Mouse (Mus musculus) liver, embryonic 15.5 days (tissue): ENCODE results near the gene Thegl. TPM values are rescaled to one million over a fixed set of nuclear protein-coding genes. Genes with fewer than 3 reads are reported as not detected.

Experiments used
- ATAC-seq: fragments of 200-750 bp; cut with Nextera tagmentation; 2 replicates; pipeline ENCODE4 v1.8.0; 2017; ENCODE audit warnings: moderate number of reproducible peaks, mild to moderate bottlenecking, moderate library complexity; ENCODE audit not compliant: insufficient read depth
- H3K27ac ChIP-seq: fragments of 300-500 bp; sonication (generic); replicated peaks from 2 replicates; pipeline ENCODE4 v1.5.1; 2015; ENCODE audit warnings: mild to moderate bottlenecking, inconsistent platforms
- H3K27me3 ChIP-seq: fragments of 300-500 bp; sonication (generic); 2 replicates; pipeline ENCODE4 v1.6.1; 2015; ENCODE audit warnings: mild to moderate bottlenecking, inconsistent platforms
- H3K36me3 ChIP-seq: fragments of 300-500 bp; sonication (generic); replicated peaks from 2 replicates; pipeline ENCODE4 v1.6.1; 2015; ENCODE audit warnings: moderate library complexity, mild to moderate bottlenecking, inconsistent platforms
- H3K4me1 ChIP-seq: fragments of 300-500 bp; sonication (generic); replicated peaks from 2 replicates; pipeline ENCODE4 v1.6.1; 2015; ENCODE audit warnings: inconsistent platforms
- H3K4me2 ChIP-seq: fragments of 300-500 bp; sonication (generic); 2 replicates; pipeline ENCODE4 v1.6.1; 2015; ENCODE audit warnings: moderate library complexity, mild to moderate bottlenecking, inconsistent platforms
- H3K4me3 ChIP-seq: fragments of 300-500 bp; sonication (generic); replicated peaks from 2 replicates; pipeline ENCODE4 v1.5.1; 2015; ENCODE audit warnings: mild to moderate bottlenecking, inconsistent platforms
- H3K9ac ChIP-seq: fragments of 300-500 bp; sonication (generic); 2 replicates; pipeline ENCODE4 v1.6.1; 2015; ENCODE audit warnings: moderate library complexity, mild to moderate bottlenecking, inconsistent platforms
- H3K9me3 ChIP-seq: fragments of 300-500 bp; sonication (generic); replicated peaks from 2 replicates; pipeline ENCODE4 v1.6.1; 2016; ENCODE audit warnings: inconsistent platforms
- WGBS: fragments of 180-500 bp; shearing (Covaris S2); methylation state at CpG from one replicate; pipeline ENCODE4 v1.1.7; 2015; ENCODE audit warnings: mixed read lengths; ENCODE audit not compliant: insufficient replicate concordance; 5-methylcytosine and 5-hydroxymethylcytosine counted together
- polyA plus RNA-seq: library from polyadenylated mRNA; unstranded; fragments of >200 nt; fragmentation: Nextera tagmentation; extraction: Ambion mirVana; gene quantifications from 2 replicates; pipeline ENCODE4 v1.2.1, GENCODE M21; 2015

The Thegl gene
- polyA plus RNA-seq, 1 experiment from 2014 or later: 0.32 TPM

- H3K36me3 ChIP-seq: no peaks in the 10 kb centered on the region
- ATAC-seq: no peak
- H3K4me3 ChIP-seq: no peak overlapping the region
- H3K4me1 ChIP-seq: no peaks in the 10 kb centered on the region
- WGBS: 74% methylated on average over 5 of the region's 5 CpGs
- no peak overlapping the region for H3K4me2 ChIP-seq
- no peaks in the 10 kb centered on the region for H3K9me3 ChIP-seq
- H3K27ac ChIP-seq: no peak overlapping the region
- H3K9ac ChIP-seq: no peak overlapping the region
- H3K27me3 ChIP-seq: no peaks in the 10 kb centered on the region
Observed at GRCm38 (mm10) chr5:77052616-77053015, 36.8 kb downstream of the Thegl start.

- no peak for ATAC-seq
- no peaks in the 10 kb centered on the region; the same call in 1 of the 2 replicates for H3K27me3 ChIP-seq
- H3K4me1 ChIP-seq: no peaks in the 10 kb centered on the region
- H3K27ac ChIP-seq: no peak overlapping the region
- no peak overlapping the region for H3K4me2 ChIP-seq
- no peaks in the 10 kb centered on the region for H3K36me3 ChIP-seq
- H3K9ac ChIP-seq: no peak overlapping the region
- no peak overlapping the region for H3K4me3 ChIP-seq
- H3K9me3 ChIP-seq: no peaks in the 10 kb centered on the region
- 73% methylated on average over 12 of the region's 12 CpGs for WGBS
Observed at GRCm38 (mm10) chr5:77056881-77057440, 41.1 kb downstream of the Thegl start.

GRCm38 (mm10) chr5:77060363-77060762, 44.5 kb downstream of the Thegl start:
- 44% methylated on average over 10 of the region's 10 CpGs for WGBS
- Histone ChIP-seq H3K4me2 (no peak overlapping the region), H3K9me3 (no peaks in the 10 kb centered on the region), H3K9ac (no peak overlapping the region), H3K27ac (no peak overlapping the region), H3K36me3 (no peaks in the 10 kb centered on the region), H3K4me3 (no peak overlapping the region), H3K4me1 (no peaks in the 10 kb centered on the region), H3K27me3 (peaks cover 6% of the 10 kb centered on the region; the same call in 1 of the 2 replicates)
- no peak for ATAC-seq

GRCm38 (mm10) chr5:77061372-77062038, 45.7 kb downstream of the Thegl start:
- WGBS: 25% methylated on average over 17 of the region's 17 CpGs
- Histone ChIP-seq H3K9me3 (no peaks in the 10 kb centered on the region), H3K27ac (no peak overlapping the region), H3K4me1 (no peaks in the 10 kb centered on the region), H3K36me3 (no peaks in the 10 kb centered on the region), H3K4me2 (peak overlapping the region; percentile 29), H3K9ac (no peak overlapping the region), H3K4me3 (0 out of 2 replicates have a peak overlapping the region, but pooled peaks have one; percentile 11), H3K27me3 (peaks cover 6% of the 10 kb centered on the region; the same call in 1 of the 2 replicates)
- ATAC-seq: no peak

- Histone ChIP-seq H3K4me3 (no peak overlapping the region), H3K27ac (no peak overlapping the region), H3K36me3 (no peaks in the 10 kb centered on the region), H3K27me3 (peaks cover 6% of the 10 kb centered on the region; the same call in 1 of the 2 replicates), H3K4me2 (no peak overlapping the region), H3K9ac (no peak overlapping the region), H3K9me3 (no peaks in the 10 kb centered on the region), H3K4me1 (no peaks in the 10 kb centered on the region)
- 59% methylated on average over 8 of the region's 8 CpGs for WGBS
- no peak for ATAC-seq
Observed at GRCm38 (mm10) chr5:77067321-77067720, 51.5 kb downstream of the Thegl start.

GRCm38 (mm10) chr5:77070987-77071386, 55.2 kb downstream of the Thegl start:
- Histone ChIP-seq H3K4me1 (no peaks in the 10 kb centered on the region), H3K4me3 (no peak overlapping the region), H3K27ac (no peak overlapping the region), H3K9ac (no peak overlapping the region), H3K9me3 (no peaks in the 10 kb centered on the region), H3K4me2 (no peak overlapping the region), H3K36me3 (no peaks in the 10 kb centered on the region), H3K27me3 (no peaks in the 10 kb centered on the region)
- ATAC-seq: no peak
- WGBS: 66% methylated on average over 2 of the region's 2 CpGs

GRCm38 (mm10) chr5:77071626-77072025, 55.8 kb downstream of the Thegl start:
- Histone ChIP-seq H3K4me2 (no peak overlapping the region), H3K4me3 (no peak overlapping the region), H3K9me3 (no peaks in the 10 kb centered on the region), H3K27me3 (no peaks in the 10 kb centered on the region), H3K4me1 (no peaks in the 10 kb centered on the region), H3K36me3 (no peaks in the 10 kb centered on the region), H3K27ac (no peak overlapping the region), H3K9ac (no peak overlapping the region)
- ATAC-seq: no peak
- WGBS: 67% methylated on average over 3 of the region's 3 CpGs

GRCm38 (mm10) chr5:77073794-77074193, 58.0 kb downstream of the Thegl start:
- no peaks in the 10 kb centered on the region for H3K4me1 ChIP-seq
- no peak overlapping the region for H3K4me2 ChIP-seq
- no peak overlapping the region for H3K9ac ChIP-seq
- no peak overlapping the region for H3K27ac ChIP-seq
- H3K27me3 ChIP-seq: no peaks in the 10 kb centered on the region
- no peaks in the 10 kb centered on the region for H3K36me3 ChIP-seq
- WGBS: 64% methylated on average over 8 of the region's 8 CpGs
- no peak for ATAC-seq
- H3K9me3 ChIP-seq: no peaks in the 10 kb centered on the region
- H3K4me3 ChIP-seq: no peak overlapping the region

GRCm38 (mm10) chr5:77074914-77075313, 59.1 kb downstream of the Thegl start:
- Histone ChIP-seq H3K27ac (no peak overlapping the region), H3K9me3 (no peaks in the 10 kb centered on the region), H3K4me3 (no peak overlapping the region), H3K4me1 (no peaks in the 10 kb centered on the region), H3K4me2 (no peak overlapping the region), H3K27me3 (no peaks in the 10 kb centered on the region), H3K9ac (no peak overlapping the region), H3K36me3 (no peaks in the 10 kb centered on the region)
- WGBS: 57% methylated on average over 2 of the region's 2 CpGs
- no peak for ATAC-seq

GRCm38 (mm10) chr5:77075951-77076350, 60.1 kb downstream of the Thegl start:
- Histone ChIP-seq H3K27me3 (no peaks in the 10 kb centered on the region), H3K9ac (no peak overlapping the region), H3K36me3 (no peaks in the 10 kb centered on the region), H3K4me2 (no peak overlapping the region), H3K27ac (no peak overlapping the region), H3K4me3 (no peak overlapping the region), H3K9me3 (no peaks in the 10 kb centered on the region), H3K4me1 (no peaks in the 10 kb centered on the region)
- 75% methylated on average over 4 of the region's 4 CpGs for WGBS
- no peak for ATAC-seq

- ATAC-seq: no peak
- Histone ChIP-seq H3K4me3 (no peak overlapping the region), H3K27me3 (no peaks in the 10 kb centered on the region), H3K36me3 (no peaks in the 10 kb centered on the region), H3K9ac (no peak overlapping the region), H3K4me2 (no peak overlapping the region), H3K9me3 (no peaks in the 10 kb centered on the region), H3K4me1 (no peaks in the 10 kb centered on the region), H3K27ac (no peak overlapping the region)
- 85% methylated on average over 4 of the region's 4 CpGs for WGBS
Observed at GRCm38 (mm10) chr5:77080761-77081160, 64.9 kb downstream of the Thegl start.

GRCm38 (mm10) chr5:77082735-77083134, 66.9 kb downstream of the Thegl start:
- H3K9ac ChIP-seq: no peak overlapping the region
- 63% methylated on average over 7 of the region's 7 CpGs for WGBS
- H3K9me3 ChIP-seq: no peaks in the 10 kb centered on the region
- ATAC-seq: no peak
- H3K4me3 ChIP-seq: no peak overlapping the region
- no peak overlapping the region for H3K4me2 ChIP-seq
- H3K36me3 ChIP-seq: no peaks in the 10 kb centered on the region
- no peak overlapping the region for H3K27ac ChIP-seq
- no peaks in the 10 kb centered on the region for H3K4me1 ChIP-seq
- no peaks in the 10 kb centered on the region for H3K27me3 ChIP-seq
